Mouse (Mus musculus) heart, embryonic 10.5 days (tissue): ENCODE data around the gene Tsnax. TPM values are rescaled to one million over a fixed set of nuclear protein-coding genes. Genes with fewer than 3 reads are reported as not detected.
A peak's percentile ranks its signal among the peaks of the same experiment; 100 is the strongest.

ENCODE experiments used
- DNase-seq: peaks from one replicate; pipeline ENCODE4 v3.0.0-alpha.2; 2017; ENCODE audit warnings: low spot score
- H3K27ac ChIP-seq: fragments of 300-500 bp; sonication (generic); 2 replicates; pipeline ENCODE4 v1.5.1; 2016; ENCODE audit warnings: mild to moderate bottlenecking
- H3K27me3 ChIP-seq: fragments of 300-500 bp; sonication (generic); 2 replicates; pipeline ENCODE4 v1.6.1; 2016; ENCODE audit warnings: mild to moderate bottlenecking; ENCODE audit not compliant: poor library complexity, insufficient read depth, severe bottlenecking
- H3K36me3 ChIP-seq: fragments of 300-500 bp; sonication (generic); 2 replicates; pipeline ENCODE4 v1.6.1; 2016; ENCODE audit warnings: mild to moderate bottlenecking, moderate library complexity
- H3K4me1 ChIP-seq: fragments of 300-500 bp; sonication (generic); 2 replicates; pipeline ENCODE4 v1.6.1; 2016; ENCODE audit warnings: mild to moderate bottlenecking
- H3K4me3 ChIP-seq: fragments of 300-500 bp; sonication (generic); 2 replicates; pipeline ENCODE4 v1.5.1; 2016; ENCODE audit warnings: mild to moderate bottlenecking, moderate library complexity
- H3K9me3 ChIP-seq: fragments of 300-500 bp; sonication (generic); 2 replicates; pipeline ENCODE4 v1.6.1; 2016; ENCODE audit warnings: mild to moderate bottlenecking, moderate library complexity
- WGBS: fragments of 180-500 bp; shearing (Covaris S2); methylation state at CpG from one replicate; pipeline ENCODE4 v1.1.7; 2016; 5-methylcytosine and 5-hydroxymethylcytosine counted together
- microRNA-seq: library from miRNA; unstranded; fragments of <30 nt; microRNA quantifications from one replicate; pipeline ENCODE4, GENCODE M21; 2017
- polyA plus RNA-seq: library from polyadenylated mRNA; unstranded; fragments of >200 nt; fragmentation: Nextera tagmentation; extraction: Ambion mirVana; gene quantifications from 2 replicates; pipeline ENCODE4 v1.2.1, GENCODE M21; 2016

The Tsnax gene
- polyA plus RNA-seq, 1 experiment from 2014 or later = 118 TPM

DNA sequence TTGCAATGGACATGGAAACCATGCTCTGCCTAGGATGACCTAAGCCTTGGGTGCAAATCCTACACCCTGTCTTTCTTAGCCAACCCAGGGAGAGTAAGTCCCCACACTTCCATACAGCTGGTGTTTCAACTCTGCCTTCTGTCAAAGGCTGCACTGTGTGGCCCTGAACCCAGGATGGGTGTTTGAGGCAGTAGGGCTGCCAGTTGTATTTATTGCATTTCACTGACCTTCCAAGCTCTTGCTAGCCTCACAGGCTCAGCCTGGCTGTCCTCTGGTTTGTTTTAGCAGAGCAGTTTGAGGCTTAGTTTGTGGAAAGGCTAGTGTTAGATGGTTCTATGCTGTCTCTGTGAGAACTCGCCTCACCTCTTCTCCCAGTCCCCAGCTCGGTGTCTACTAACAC is 61.8 kb downstream of the Tsnax start:
- H3K27ac ChIP-seq = peak overlapping the region; percentile 39; the same call in 1 of the 2 replicates
- H3K27me3 ChIP-seq = no peaks in the 10 kb centered on the region
- no peak overlapping the region for H3K4me3 ChIP-seq
- DNase-seq = no peak
- H3K36me3 ChIP-seq = no peaks in the 10 kb centered on the region
- WGBS = 88% methylated on average over 2 of the region's 2 CpGs
- H3K4me1 ChIP-seq = peaks cover 53% of the 10 kb centered on the region
- H3K9me3 ChIP-seq = no peaks in the 10 kb centered on the region

DNA sequence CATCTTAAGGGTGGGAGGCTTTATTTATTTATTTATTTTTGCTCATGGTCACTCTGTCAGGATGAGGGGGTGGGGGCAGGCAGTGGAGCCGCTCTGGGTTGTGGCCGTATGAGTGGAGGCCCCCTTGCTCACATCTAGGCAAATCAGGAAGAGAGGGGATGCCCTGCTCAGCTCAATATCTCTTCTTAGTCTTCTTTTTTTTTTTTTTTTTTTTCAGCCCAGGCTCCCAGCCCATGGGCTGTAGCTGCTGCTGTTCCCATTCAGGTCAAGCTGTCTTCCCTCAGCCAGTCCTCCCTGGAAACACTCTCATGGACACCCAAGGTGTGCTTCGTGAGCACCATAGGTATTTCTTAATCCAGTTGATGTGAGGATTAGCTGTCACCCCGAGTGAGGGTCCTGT is 62.6 kb downstream of the Tsnax start:
- Histone ChIP-seq H3K36me3 (no peaks in the 10 kb centered on the region), H3K4me1 (peaks cover 51% of the 10 kb centered on the region), H3K9me3 (no peaks in the 10 kb centered on the region), H3K27me3 (no peaks in the 10 kb centered on the region), H3K27ac (no peak overlapping the region; the same call in 1 of the 2 replicates), H3K4me3 (no peak overlapping the region)
- WGBS = 70% methylated on average over 4 of the region's 4 CpGs
- no peak for DNase-seq

GRCm38 (mm10) chr8:125077326-125077725 is 64.5 kb downstream of the Tsnax start:
- 70% methylated on average over 8 of the region's 8 CpGs for WGBS
- Histone ChIP-seq H3K27ac (no peak overlapping the region), H3K9me3 (no peaks in the 10 kb centered on the region), H3K27me3 (no peaks in the 10 kb centered on the region), H3K4me3 (no peak overlapping the region), H3K36me3 (no peaks in the 10 kb centered on the region), H3K4me1 (peaks cover 63% of the 10 kb centered on the region)
- no peak for DNase-seq

DNA sequence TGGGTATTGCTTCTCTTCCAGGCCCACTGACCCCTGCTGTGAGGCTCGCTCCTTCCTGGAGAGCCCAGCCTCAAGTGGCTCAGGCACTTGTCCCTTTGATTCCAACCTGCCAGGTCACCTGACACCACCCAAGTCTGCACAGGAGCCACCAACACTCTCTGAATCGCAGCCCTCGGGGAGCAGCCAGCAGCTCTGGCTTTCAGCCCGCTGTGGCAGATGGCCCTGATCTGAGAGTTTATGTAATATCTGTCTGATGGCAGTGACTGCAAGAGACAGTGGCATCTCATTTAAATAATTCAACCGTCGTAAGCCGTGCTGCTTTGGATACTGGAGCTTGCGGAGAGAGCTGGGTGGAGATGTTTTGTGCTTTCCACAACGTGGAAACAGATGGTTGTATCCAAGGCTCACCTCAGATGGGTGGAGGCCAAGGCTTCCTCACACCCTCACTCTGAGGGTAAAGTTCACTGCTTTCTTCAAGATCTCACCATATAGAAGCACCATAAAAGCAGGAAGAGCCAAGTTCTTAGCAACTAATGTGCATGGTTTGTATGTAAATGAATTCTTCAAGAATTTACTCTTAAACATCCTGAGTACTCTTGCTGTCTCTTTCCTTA is 66.1 kb downstream of the Tsnax start:
- Histone ChIP-seq H3K36me3 (no peaks in the 10 kb centered on the region), H3K9me3 (no peaks in the 10 kb centered on the region), H3K4me1 (peaks cover 57% of the 10 kb centered on the region), H3K4me3 (no peak overlapping the region), H3K27me3 (no peaks in the 10 kb centered on the region), H3K27ac (no peak overlapping the region)
- DNase-seq = no peak
- 58% methylated on average over 9 of the region's 9 CpGs for WGBS

GRCm38 (mm10) chr8:125080388-125081344 is 67.9 kb downstream of the Tsnax start:
- WGBS = 70% methylated on average over 19 of the region's 19 CpGs
- no peaks in the 10 kb centered on the region for H3K27me3 ChIP-seq
- H3K4me1 ChIP-seq = peaks cover 52% of the 10 kb centered on the region
- H3K9me3 ChIP-seq = no peaks in the 10 kb centered on the region; the same call in 1 of the 2 replicates
- DNase-seq = no peak
- H3K4me3 ChIP-seq = no peak overlapping the region
- H3K27ac ChIP-seq = 0 out of 2 replicates have a peak overlapping the region, but pooled peaks have one; percentile 47
- peaks cover 2% of the 10 kb centered on the region; the same call in 1 of the 2 replicates for H3K36me3 ChIP-seq

DNA sequence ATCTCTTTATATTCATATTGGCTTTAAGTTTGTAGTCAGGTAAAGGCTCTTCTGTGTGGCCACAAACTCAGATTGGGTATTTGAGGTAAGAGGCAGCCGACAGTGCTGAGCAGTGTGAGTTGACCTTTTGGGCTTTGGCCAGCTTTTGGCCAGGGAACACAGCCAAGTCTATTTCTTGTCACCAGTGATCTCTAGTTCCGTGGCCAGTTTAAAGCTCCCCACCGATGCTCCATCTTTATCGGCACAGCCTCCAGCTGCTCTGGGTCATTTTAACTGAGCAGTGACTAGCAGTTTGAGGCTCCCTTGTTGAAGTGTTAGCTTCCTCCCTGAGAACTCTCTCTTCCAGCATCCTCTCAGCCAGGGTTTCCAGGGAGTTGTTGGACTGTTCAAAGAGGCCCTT is 70.9 kb downstream of the Tsnax start:
- no peaks in the 10 kb centered on the region for H3K27me3 ChIP-seq
- peak overlapping the region; percentile 79 for H3K27ac ChIP-seq
- peaks cover 44% of the 10 kb centered on the region for H3K4me1 ChIP-seq
- peaks cover 6% of the 10 kb centered on the region; the same call in 1 of the 2 replicates for H3K36me3 ChIP-seq
- no peak overlapping the region for H3K4me3 ChIP-seq
- 63% methylated on average over 4 of the region's 4 CpGs for WGBS
- no peaks in the 10 kb centered on the region; the same call in 1 of the 2 replicates for H3K9me3 ChIP-seq
- no peak for DNase-seq

Small RNAs within 50 kb of the gene (microRNA-seq; reads per million reads assigned to microRNA genes)
- gene Gm22197 = not detected

Other genes with a start within 250 kb of the Tsnax start
- 0.05 and 0.10 TPM in 2 replicates for gene Trim67, start 219.9 kb upstream of the Tsnax start, polyA plus RNA-seq
- 132 and 134 TPM in 2 replicates for gene Gnpat, start 150.0 kb upstream of the Tsnax start, polyA plus RNA-seq
- gene 2810004N23Rik, start 149.9 kb upstream of the Tsnax start, polyA plus RNA-seq = 66.0 and 67.5 TPM in 2 replicates
- 7.8 and 8.0 TPM in 2 replicates for gene Exoc8, start 115.3 kb upstream of the Tsnax start, polyA plus RNA-seq
- gene Sprtn, start 115.1 kb upstream of the Tsnax start, polyA plus RNA-seq = 9.5 and 9.7 TPM in 2 replicates
- 13.2 and 17.0 TPM in 2 replicates for gene Egln1, start 63.7 kb upstream of the Tsnax start, polyA plus RNA-seq
- 2.6 and 2.8 TPM in 2 replicates for gene Disc1, start 41.2 kb downstream of the Tsnax start, polyA plus RNA-seq